Mouse (Mus musculus) embryonic facial prominence, embryonic 14.5 days (tissue): Measurements from ENCODE around the gene Gm47841. TPM values are rescaled to one million over a fixed set of nuclear protein-coding genes. Genes with fewer than 3 reads are reported as not detected.

Source experiments
- ATAC-seq: fragments of 200-750 bp; cut with Nextera tagmentation; 2 replicates; pipeline ENCODE4 v1.8.0; 2017; ENCODE audit warnings: low read depth, moderate number of reproducible peaks, moderate TSS enrichment
- DNase-seq: peaks from one replicate; pipeline ENCODE4 v3.0.0-alpha.2; 2015; ENCODE audit warnings: low spot score
- H3K27ac ChIP-seq: fragments of 300-500 bp; sonication (generic); replicated peaks from 2 replicates; pipeline ENCODE4 v1.5.1; 2014; ENCODE audit warnings: low read depth, mild to moderate bottlenecking, low read length, moderate library complexity
- H3K27me3 ChIP-seq: fragments of 300-500 bp; sonication (generic); replicated peaks from 2 replicates; pipeline ENCODE4 v1.6.1; 2014; ENCODE audit warnings: low read length; ENCODE audit not compliant: control insufficient read depth, insufficient read depth
- H3K36me3 ChIP-seq: fragments of 300-500 bp; sonication (generic); 2 replicates; pipeline ENCODE4 v1.6.1; 2014; ENCODE audit warnings: low read length, mixed read lengths; ENCODE audit not compliant: control insufficient read depth, insufficient read depth
- H3K4me1 ChIP-seq: fragments of 300-500 bp; sonication (generic); 2 replicates; pipeline ENCODE4 v1.6.1; 2014; ENCODE audit warnings: antibody characterized with exemption, low read length; ENCODE audit not compliant: control insufficient read depth, insufficient read depth
- H3K4me2 ChIP-seq: fragments of 300-500 bp; sonication (generic); 2 replicates; pipeline ENCODE4 v1.6.1; 2014; ENCODE audit warnings: low read depth, mild to moderate bottlenecking, low read length, moderate library complexity, mixed read lengths
- H3K4me3 ChIP-seq: fragments of 300-500 bp; sonication (generic); 2 replicates; pipeline ENCODE4 v1.5.1; 2014; ENCODE audit warnings: low read depth, mild to moderate bottlenecking, low read length
- H3K9ac ChIP-seq: fragments of 300-500 bp; sonication (generic); 2 replicates; pipeline ENCODE4 v1.6.1; 2014; ENCODE audit warnings: low read depth, mild to moderate bottlenecking, low read length, moderate library complexity, mixed read lengths
- H3K9me3 ChIP-seq: fragments of 300-500 bp; sonication (generic); 2 replicates; pipeline ENCODE4 v1.6.1; 2016; ENCODE audit warnings: low read length; ENCODE audit not compliant: control insufficient read depth
- whole genome bisulfite sequencing: fragments of 180-500 bp; shearing (Covaris S2); extraction: QIAGEN DNeasy Blood & Tissue Kit; methylation state at CpG from one replicate; pipeline ENCODE4 v1.1.7; 2014; 5-methylcytosine and 5-hydroxymethylcytosine counted together
- polyA plus RNA-seq: library from polyadenylated mRNA; unstranded; fragments of >200 nt; fragmentation: Nextera tagmentation; extraction: Ambion mirVana; gene quantifications from 2 replicates; pipeline ENCODE4 v1.2.1, GENCODE M21; 2014

Gene Gm47841
- polyA plus RNA-seq, 1 experiment from 2014 or later, result not detected

GRCm38 (mm10) chr15:101086956-101087355 is 39.8 kb upstream of the Gm47841 start:
- no peak for ATAC-seq
- WGBS, result 62% methylated on average over 3 of the region's 3 CpGs
- peak overlapping the region; percentile 24; the same call in 1 of the 2 replicates for H3K27ac ChIP-seq

DNA sequence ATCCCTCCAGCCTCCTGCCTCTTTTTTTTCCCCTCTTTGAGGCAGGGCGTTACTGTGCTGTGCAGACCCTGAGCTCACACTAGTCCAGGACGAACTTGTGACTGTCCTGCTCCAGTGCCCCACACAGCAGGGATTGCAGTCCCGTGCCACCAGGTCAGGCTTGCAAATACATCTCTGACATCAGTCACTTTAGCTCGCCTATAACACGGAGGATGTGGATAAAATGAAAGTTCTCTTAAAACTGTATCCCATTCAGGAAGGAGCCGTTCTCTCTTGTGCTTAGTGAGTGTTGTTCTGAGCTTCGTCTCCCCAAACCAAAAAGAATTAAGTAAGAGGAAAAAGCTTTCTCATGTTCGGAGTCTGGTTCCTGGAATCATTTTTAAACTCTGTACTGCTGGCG is 39.3 kb upstream of the Gm47841 start:
- no peak for ATAC-seq
- H3K27ac ChIP-seq, result peak overlapping the region; percentile 24; the same call in 1 of the 2 replicates
- no peak overlapping the region for H3K9ac ChIP-seq
- H3K9me3 ChIP-seq, result no peaks in the 10 kb centered on the region
- 60% methylated on average over 9 of the region's 9 CpGs for WGBS
- DNase-seq, result no peak
- no peaks in the 10 kb centered on the region for H3K27me3 ChIP-seq
- H3K36me3 ChIP-seq, result no peaks in the 10 kb centered on the region
- no peak overlapping the region for H3K4me2 ChIP-seq
- no peak overlapping the region for H3K4me3 ChIP-seq
- peaks cover 6% of the 10 kb centered on the region for H3K4me1 ChIP-seq

More at GRCm38 (mm10) chr15:101086956-101087355, 39.8 kb upstream of the Gm47841 start:
- Histone ChIP-seq H3K4me3 (no peak overlapping the region), H3K4me2 (no peak overlapping the region), H3K4me1 (peaks cover 2% of the 10 kb centered on the region; the same call in 1 of the 2 replicates), H3K27me3 (no peaks in the 10 kb centered on the region), H3K36me3 (no peaks in the 10 kb centered on the region), H3K9ac (no peak overlapping the region), H3K9me3 (no peaks in the 10 kb centered on the region)
- peak; percentile 71 for DNase-seq

DNA sequence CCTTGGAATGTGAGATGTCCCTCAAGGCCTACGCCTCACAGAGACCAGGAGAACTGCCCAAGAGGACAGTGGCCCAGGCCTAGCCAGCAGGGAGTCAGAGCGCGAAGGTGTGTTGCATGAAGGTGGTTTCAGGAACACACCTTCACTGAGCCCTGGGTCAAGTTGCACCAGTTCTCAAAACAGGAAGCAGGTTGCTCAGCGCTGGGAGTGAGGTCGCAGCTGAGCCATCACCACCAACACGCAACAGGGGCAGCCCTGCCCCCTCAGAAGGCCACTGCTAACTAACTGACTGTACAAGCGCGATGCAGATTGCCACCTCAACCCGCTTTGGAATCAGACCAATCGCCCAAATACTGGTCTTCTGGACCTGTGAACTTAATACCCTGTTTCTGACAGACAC is 37.3 kb upstream of the Gm47841 start:
- H3K4me2 ChIP-seq, result no peak overlapping the region
- ATAC-seq, result no peak
- H3K4me1 ChIP-seq, result peaks cover 15% of the 10 kb centered on the region
- no peak overlapping the region for H3K9ac ChIP-seq
- no peaks in the 10 kb centered on the region for H3K9me3 ChIP-seq
- no peaks in the 10 kb centered on the region for H3K27me3 ChIP-seq
- H3K36me3 ChIP-seq, result no peaks in the 10 kb centered on the region
- H3K4me3 ChIP-seq, result no peak overlapping the region
- DNase-seq, result no peak
- no peak overlapping the region for H3K27ac ChIP-seq
- 69% methylated on average over 10 of the region's 10 CpGs for WGBS

GRCm38 (mm10) chr15:101082236-101082635 is 35.0 kb upstream of the Gm47841 start:
- Histone ChIP-seq H3K9me3 (no peaks in the 10 kb centered on the region), H3K4me3 (no peak overlapping the region), H3K4me1 (peaks cover 21% of the 10 kb centered on the region), H3K4me2 (no peak overlapping the region), H3K27ac (no peak overlapping the region), H3K27me3 (no peaks in the 10 kb centered on the region), H3K36me3 (no peaks in the 10 kb centered on the region), H3K9ac (no peak overlapping the region)
- 28% methylated on average over 4 of the region's 4 CpGs for WGBS
- DNase-seq, result no peak
- ATAC-seq, result no peak; the same call in 1 of the 2 replicates

DNA sequence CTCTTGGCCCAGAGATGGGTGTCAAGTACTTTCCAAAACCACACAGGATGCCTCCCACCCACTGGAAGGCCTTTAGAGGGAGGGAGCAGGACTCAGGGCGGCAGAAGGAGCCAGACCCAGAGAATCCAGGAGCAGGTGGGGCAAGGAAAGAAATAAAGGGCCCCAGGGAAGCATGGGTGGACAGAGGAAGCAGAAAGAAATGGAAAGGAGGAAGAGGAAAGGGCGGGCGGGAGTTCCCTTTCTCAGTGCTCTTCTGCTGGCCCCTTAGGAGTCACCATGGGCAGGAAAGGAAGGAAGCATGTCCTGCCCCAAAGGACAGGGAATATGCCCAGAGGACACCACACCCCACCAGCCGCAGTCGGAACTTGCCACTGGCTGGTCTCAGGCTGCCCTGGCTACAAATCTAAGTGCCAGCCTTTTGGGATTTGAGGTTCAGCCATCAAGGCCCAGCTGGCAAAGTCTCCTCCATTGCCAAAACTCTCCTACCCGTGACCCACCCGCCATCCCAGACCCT is 33.9 kb upstream of the Gm47841 start:
- DNase-seq (no peak), ATAC-seq (no peak)
- WGBS, result 69% methylated on average over 5 of the region's 7 CpGs
- Histone ChIP-seq H3K27me3 (no peaks in the 10 kb centered on the region), H3K36me3 (no peaks in the 10 kb centered on the region), H3K9me3 (no peaks in the 10 kb centered on the region), H3K4me2 (no peak overlapping the region), H3K9ac (no peak overlapping the region), H3K27ac (no peak overlapping the region), H3K4me1 (peaks cover 30% of the 10 kb centered on the region), H3K4me3 (no peak overlapping the region)

- no peaks in the 10 kb centered on the region for H3K27me3 ChIP-seq
- 75% methylated on average over 9 of the region's 9 CpGs for WGBS
- no peak overlapping the region for H3K9ac ChIP-seq
- H3K4me1 ChIP-seq, result peaks cover 37% of the 10 kb centered on the region
- H3K27ac ChIP-seq, result no peak overlapping the region
- H3K9me3 ChIP-seq, result no peaks in the 10 kb centered on the region
- H3K36me3 ChIP-seq, result no peaks in the 10 kb centered on the region
- no peak overlapping the region for H3K4me3 ChIP-seq
- DNase-seq (no peak), ATAC-seq (no peak)
- no peak overlapping the region for H3K4me2 ChIP-seq
Observed at GRCm38 (mm10) chr15:101080031-101080520, 32.9 kb upstream of the Gm47841 start.

- Histone ChIP-seq H3K4me1 (peaks cover 37% of the 10 kb centered on the region), H3K9me3 (no peaks in the 10 kb centered on the region)
Observed at GRCm38 (mm10) chr15:101078731-101079156, 31.5 kb upstream of the Gm47841 start.

GRCm38 (mm10) chr15:101077813-101078730 is 30.9 kb upstream of the Gm47841 start, which contains the start of gene Fignl2:
Gene Fignl2 (minus strand): TSS chr15:101078567.
- peak within 1 kb of the TSS; percentile 78 for H3K27ac ChIP-seq
- DNase-seq, result no peak
- no peaks in the 10 kb centered on the region for H3K36me3 ChIP-seq
- H3K4me2 ChIP-seq, result peak within 1 kb of the TSS; percentile 92
- H3K9ac ChIP-seq, result peak within 1 kb of the TSS; percentile 91
- WGBS, result under 1% methylated on average over 23 of the region's 96 CpGs
- H3K4me3 ChIP-seq, result peak within 1 kb of the TSS; percentile 86
- ATAC-seq, result peak; percentile 12
- no peaks in the 10 kb centered on the region for H3K27me3 ChIP-seq
- H3K4me1 ChIP-seq, result peaks cover 37% of the 10 kb centered on the region
- H3K9me3 ChIP-seq, result no peaks in the 10 kb centered on the region

More at GRCm38 (mm10) chr15:101078731-101079156, 31.5 kb upstream of the Gm47841 start:
- 3% methylated on average over 7 of the region's 30 CpGs for WGBS
- DNase-seq (peak; percentile 71), ATAC-seq (peak; percentile 67)
- Histone ChIP-seq H3K27me3 (no peaks in the 10 kb centered on the region), H3K4me3 (peak overlapping the region; percentile 86), H3K4me2 (peak overlapping the region; percentile 92), H3K36me3 (no peaks in the 10 kb centered on the region), H3K9ac (peak overlapping the region; percentile 91), H3K27ac (peak overlapping the region; percentile 78; the same call in 1 of the 2 replicates)
